Mouse (Mus musculus) layer of hippocampus, adult 2 months (tissue): ENCODE measurements around the gene Dlk2. TPM values are rescaled to one million over a fixed set of nuclear protein-coding genes. Genes with fewer than 3 reads are reported as not detected.

Experiments used
- DNase-seq, 2 experiments: peaks; one replicate each; pipeline ENCODE4 v3.0.0; 2022; ENCODE audit warnings: low spot score in 2 of 2
- H3K27ac ChIP-seq: fragments of 200-600 bp; 2 replicates; pipeline ENCODE4 v1.8.1; 2022
- H3K4me3 ChIP-seq: fragments of 200-600 bp; 2 replicates; pipeline ENCODE4 v1.8.1; 2022; ENCODE audit warnings: mild to moderate bottlenecking
- CTCF ChIP-seq: fragments of 200-600 bp; conservative IDR thresholded peaks from 2 replicates; pipeline ENCODE4 v1.8.1; 2022; ENCODE audit warnings: antibody characterized with exemption, mild to moderate bottlenecking, moderate library complexity
- total RNA-seq, 2 experiments: library from RNA; stranded (reverse); gene quantifications; 2 replicates each; pipeline ENCODE4 v1.2.3; 2021

Dlk2 gene
- total RNA-seq, 2 experiments from 2014 or later, result 52.5 to 53.5 TPM

- no peak for TF ChIP-seq CTCF
- Histone ChIP-seq H3K4me3 (no peak overlapping the region), H3K27ac (no peak overlapping the region; the same call in 1 of the 2 replicates)
- no peak for DNase-seq
Observed at GRCm38 (mm10) chr17:46278011-46278765, 19.0 kb upstream of the Dlk2 start.

GRCm38 (mm10) chr17:46282483-46283123 is 14.6 kb upstream of the Dlk2 start, which contains the start of gene Tjap1:
Gene Tjap1, minus strand, starts transcription at chr17:46283026.
- Histone ChIP-seq H3K4me3 (peak within 1 kb of the TSS; percentile 80), H3K27ac (peak within 1 kb of the TSS; percentile 78)
- TF ChIP-seq CTCF, result no peak

GRCm38 (mm10) chr17:46283140-46283539 is 14.1 kb upstream of the Dlk2 start:
- no peak for DNase-seq
- no peak for TF ChIP-seq CTCF
- no peak overlapping the region for H3K27ac ChIP-seq
- H3K4me3 ChIP-seq, result peak overlapping the region; percentile 80

More at GRCm38 (mm10) chr17:46282483-46283123, 14.6 kb upstream of the Dlk2 start, which contains the start of gene Tjap1:
- peak; percentile 82 to 91 for DNase-seq

GRCm38 (mm10) chr17:46283911-46284310 is 13.3 kb upstream of the Dlk2 start:
- Histone ChIP-seq H3K4me3 (no peak overlapping the region), H3K27ac (no peak overlapping the region)
- TF ChIP-seq CTCF, result no peak
- DNase-seq, result no peak

GRCm38 (mm10) chr17:46284653-46285052 is 12.6 kb upstream of the Dlk2 start:
- no peak for DNase-seq
- Histone ChIP-seq H3K27ac (no peak overlapping the region), H3K4me3 (no peak overlapping the region)
- no peak for TF ChIP-seq CTCF

- Histone ChIP-seq H3K27ac (no peak overlapping the region), H3K4me3 (no peak overlapping the region)
- no peak for TF ChIP-seq CTCF
- DNase-seq, result no peak
Observed at GRCm38 (mm10) chr17:46285407-46285806, 11.8 kb upstream of the Dlk2 start.

GRCm38 (mm10) chr17:46287678-46288095 is 9.5 kb upstream of the Dlk2 start:
- no peak for DNase-seq
- Histone ChIP-seq H3K4me3 (no peak overlapping the region), H3K27ac (no peak overlapping the region)
- TF ChIP-seq CTCF, result no peak

GRCm38 (mm10) chr17:46296601-46297000 is 620 bp upstream of the Dlk2 start:
- no peak for TF ChIP-seq CTCF
- H3K27ac ChIP-seq, result no peak overlapping the region
- peak overlapping the region; percentile 72 for H3K4me3 ChIP-seq
- DNase-seq, result no peak

- DNase-seq, result no peak
- Histone ChIP-seq H3K27ac (peak overlapping the region; percentile 86), H3K4me3 (peak overlapping the region; percentile 72)
- TF ChIP-seq CTCF, result no peak
Observed at GRCm38 (mm10) chr17:46297028-46297363, 225 bp upstream of the Dlk2 start.

GRCm38 (mm10) chr17:46298220-46298913 is 1.1 kb downstream of the Dlk2 start:
- H3K27ac ChIP-seq, result peak overlapping the region; percentile 86
- peak; percentile 71 to 85 for DNase-seq
- TF ChIP-seq CTCF, result peak; percentile 96
- peak overlapping the region; percentile 72 for H3K4me3 ChIP-seq

GRCm38 (mm10) chr17:46301892-46302291 is 4.7 kb downstream of the Dlk2 start:
- no peak overlapping the region for H3K4me3 ChIP-seq
- no peak for TF ChIP-seq CTCF
- no peak for DNase-seq
- H3K27ac ChIP-seq, result no peak overlapping the region

- DNase-seq, result no peak
- no peak overlapping the region for H3K27ac ChIP-seq
- TF ChIP-seq CTCF, result no peak
- no peak overlapping the region for H3K4me3 ChIP-seq
Observed at GRCm38 (mm10) chr17:46304184-46304583, 7.0 kb downstream of the Dlk2 start.

- Histone ChIP-seq H3K27ac (no peak overlapping the region), H3K4me3 (no peak overlapping the region)
- TF ChIP-seq CTCF, result no peak
- DNase-seq, result no peak
Observed at GRCm38 (mm10) chr17:46306956-46307355, 9.7 kb downstream of the Dlk2 start.
